In the genomic region with DNA sequence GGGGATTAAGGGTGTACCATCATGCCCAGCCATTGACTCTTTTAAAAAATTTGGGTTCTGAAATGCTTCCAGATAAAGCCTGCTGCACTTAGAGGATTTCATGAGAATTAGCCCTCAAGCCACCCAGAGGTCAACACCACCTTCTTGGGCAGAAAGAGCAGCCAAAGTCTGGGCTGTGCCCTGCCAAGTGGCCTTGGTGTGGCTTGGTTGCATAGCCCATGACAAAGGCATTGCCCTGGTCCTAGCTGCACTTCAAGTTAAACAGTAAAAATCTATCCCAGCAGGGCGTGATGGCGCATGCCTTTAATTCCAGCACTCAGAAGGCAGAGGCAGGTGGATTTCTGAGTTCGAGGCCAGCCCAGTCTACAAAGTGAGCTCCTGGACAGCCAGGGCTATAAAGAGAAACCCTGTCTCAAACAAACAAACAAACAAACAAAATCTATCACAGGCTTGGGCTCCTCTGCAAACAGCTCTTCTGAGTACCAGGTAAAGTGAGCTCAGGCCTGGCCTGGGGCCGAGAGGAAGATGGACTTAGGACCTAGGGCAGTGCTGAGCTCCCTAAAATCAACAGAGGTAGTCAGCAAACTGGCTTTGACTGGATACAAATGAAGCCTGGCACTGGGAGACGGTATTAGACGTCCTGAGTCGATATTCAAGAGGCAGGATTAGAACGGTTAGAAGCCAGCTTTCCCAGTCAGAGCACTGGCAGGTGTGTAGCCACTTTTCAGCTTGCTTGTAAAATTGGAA, we compare ENCODE assay signal across 18 mouse cellular contexts. TPM values are rescaled to one million over a fixed set of nuclear protein-coding genes. Genes with fewer than 3 reads are reported as not detected.
DNase-seq lines count a peak whose midpoint lies in the region; ATAC-seq and TF ChIP-seq lines count a peak whose summit lies in the region.
"Had no signal": no experiment of that assay in that cellular context is flagged by ENCODE, and none has a peak within 500 bp of the region (broad histone marks: within the 10 kb centered on the region; RNA-seq: fewer than 3 reads in every experiment).

No protein-coding gene starts in this region.

- intact Hi-C loops in heart, postnatal 36 days (cut with DNase I), result no loop called here

- no peaks in the 10 kb centered on the region for H3K36me3 ChIP-seq in kidney, adult 2 months (ENCODE audit: control insufficient read depth, insufficient read depth, low read length)
- H3K36me3 ChIP-seq in intestine, postnatal 0 days (ENCODE audit: control insufficient read depth, insufficient read depth), result no peaks in the 10 kb centered on the region; the same call in 1 of the 2 replicates
- H3K36me3 ChIP-seq in liver, embryonic 12.5 days, result no peaks in the 10 kb centered on the region
- H3K36me3 ChIP-seq: heart, embryonic 13.5 days; limb, embryonic 12.5 days; midbrain, embryonic 15.5 days had no signal

- TF ChIP-seq POLR2A in kidney, adult 2 months (IDR thresholded peaks at IDR 0.05; ENCODE audit: low read depth, low read length), result no peak

- DNase-seq in kidney, adult 2 months, result peak; percentile 92
- DNase-seq in kidney, postnatal 4 days, result no peak
- peak; percentile 71 for DNase-seq in yolk sac, embryonic 10.5 days (ENCODE audit: low spot score)
- no peak for DNase-seq in heart, postnatal 36 days
- DNase-seq in gastrocnemius, adult 8-10 months (ENCODE audit: low spot score in 2 of 2), result no peak
- DNase-seq: cerebellum, adult 11-12 months; cerebellum, postnatal 25 days; heart, postnatal 4 days; thymus, adult 18-20 months had no signal

- no peak overlapping the region for H3K4me2 ChIP-seq in intestine, postnatal 0 days (replicated peaks; ENCODE audit: low read depth)
- H3K4me2 ChIP-seq in liver, embryonic 12.5 days, result no peak overlapping the region
- H3K4me2 ChIP-seq: heart, embryonic 13.5 days; limb, embryonic 12.5 days; midbrain, embryonic 15.5 days had no signal

- ATAC-seq in intestine, postnatal 0 days, result peak; percentile 56; the same call in 1 of the 2 replicates
- 0 out of 2 replicates have a peak, but pooled peaks have one; percentile 37 for ATAC-seq in liver, embryonic 12.5 days
- ATAC-seq: activated CD4-positive, CD25-positive, alpha-beta regulatory T cell, adult 4 months; hindbrain, embryonic 16.5 days; midbrain, embryonic 15.5 days; Patski had no signal

- peak overlapping the region; percentile 49; the same call in 1 of the 2 replicates for H3K27ac ChIP-seq in kidney, adult 2 months (ENCODE audit: insufficient read depth, low read depth, low read length)
- no peak overlapping the region for H3K27ac ChIP-seq in intestine, postnatal 0 days (ENCODE audit: low read depth, low read length)
- H3K27ac ChIP-seq in liver, embryonic 12.5 days, result no peak overlapping the region
- H3K27ac ChIP-seq: heart, embryonic 13.5 days; left cerebral cortex, adult 2 months; limb, embryonic 12.5 days; midbrain, embryonic 15.5 days had no signal

- H3K9me3 ChIP-seq in intestine, postnatal 0 days (ENCODE audit: control insufficient read depth), result no peaks in the 10 kb centered on the region
- no peaks in the 10 kb centered on the region for H3K9me3 ChIP-seq in liver, embryonic 12.5 days (replicated peaks)
- H3K9me3 ChIP-seq: heart, embryonic 13.5 days; midbrain, embryonic 15.5 days had no signal

- H3K4me3 ChIP-seq in kidney, adult 2 months (ENCODE audit: insufficient read depth, low read depth, low read length), result no peak overlapping the region
- no peak overlapping the region for H3K4me3 ChIP-seq in intestine, postnatal 0 days (ENCODE audit: low read depth, low read length)
- no peak overlapping the region for H3K4me3 ChIP-seq in liver, embryonic 12.5 days
- H3K4me3 ChIP-seq: heart, embryonic 13.5 days; left cerebral cortex, adult 2 months; limb, embryonic 12.5 days; midbrain, embryonic 15.5 days had no signal

- H3K27me3 ChIP-seq in kidney, adult 2 months (replicated peaks; ENCODE audit: control insufficient read depth, insufficient read depth, low read length), result no peaks in the 10 kb centered on the region
- no peaks in the 10 kb centered on the region for H3K27me3 ChIP-seq in intestine, postnatal 0 days (replicated peaks; ENCODE audit: control insufficient read depth, insufficient read depth, low read length)
- H3K27me3 ChIP-seq in liver, embryonic 12.5 days (replicated peaks), result no peaks in the 10 kb centered on the region
- H3K27me3 ChIP-seq: heart, embryonic 13.5 days; limb, embryonic 12.5 days; midbrain, embryonic 15.5 days; Patski had no signal

- H3K9ac ChIP-seq in intestine, postnatal 0 days (ENCODE audit: low read depth, low read length), result no peak overlapping the region
- H3K9ac ChIP-seq in liver, embryonic 12.5 days, result no peak overlapping the region
- H3K9ac ChIP-seq: heart, embryonic 13.5 days; limb, embryonic 12.5 days; midbrain, embryonic 15.5 days had no signal

- WGBS in kidney, adult 2 months, result 69% methylated on average over 8 of the region's 8 CpGs
- 69% methylated on average over 8 of the region's 8 CpGs for WGBS in intestine, postnatal 0 days
- 54% methylated on average over 8 of the region's 8 CpGs for WGBS in liver, embryonic 12.5 days (ENCODE audit: insufficient replicate concordance)

- no peak for TF ChIP-seq CTCF in kidney, adult 2 months (conservative IDR thresholded peaks at IDR 0.05; ENCODE audit: insufficient read depth, insufficient read length, low read depth, low read length)
- no peak for TF ChIP-seq CTCF in intestine, postnatal 0 days (IDR thresholded peaks at IDR 0.05; ENCODE audit: low read depth)

- peaks cover 11% of the 10 kb centered on the region; the same call in 1 of the 2 replicates for H3K4me1 ChIP-seq in kidney, adult 2 months (ENCODE audit: control insufficient read depth, insufficient read depth, low read length)
- H3K4me1 ChIP-seq in intestine, postnatal 0 days (replicated peaks; ENCODE audit: control insufficient read depth, insufficient read depth, low read length), result peaks cover 10% of the 10 kb centered on the region
- H3K4me1 ChIP-seq in liver, embryonic 12.5 days, result no peaks in the 10 kb centered on the region

RNA-seq across cellular contexts. Expression of a gene that starts 22.8 kb away (rescaled TPM):
- polyA plus RNA-seq in kidney, adult 2 months (2012; rRNA removed), result 78.3 and 82.5 TPM in 2 replicates
- 37.4 and 40.1 TPM in 2 replicates for polyA plus RNA-seq in intestine, postnatal 0 days (2015; fragmentation: Nextera tagmentation; extraction: Ambion mirVana)
- 13.2 and 13.6 TPM in 2 replicates for polyA plus RNA-seq in liver, embryonic 12.5 days (2016; fragmentation: Nextera tagmentation; extraction: Ambion mirVana)
- total RNA-seq in heart, postnatal 36 days (2021), result 10 to 100 TPM; 55.3 to 56.4 TPM
- 10 to 100 TPM in 3 of 4 experiments, 1 to 10 TPM in 1; 9.1 to 14.1 (median 11.4) TPM for total RNA-seq in gastrocnemius, adult 8-10 months (2022)
- polyA plus RNA-seq: activated CD4-positive, CD25-positive, alpha-beta regulatory T cell, adult 4 months had no signal

Comparison
In these comparisons a context has a peak if more than half of its experiments do, and no peak if none do; other contexts are left out.
1. DNase-seq: peak in kidney, adult 2 months (single experiment) and yolk sac, embryonic 10.5 days (single experiment); none in kidney, postnatal 4 days (0 of 2), heart, postnatal 36 days (0 of 2) and gastrocnemius, adult 8-10 months (0 of 2).